Mouse (Mus musculus) cortical plate, adult 2 months (tissue): Measurements from ENCODE around the gene Ttc7.

Source experiments
- CTCF ChIP-seq: fragments of 200-500 bp; IDR thresholded peaks from 2 replicates; pipeline ENCODE4 v1.5.1; 2011; ENCODE audit warnings: mild to moderate bottlenecking, control low read depth, low read length; ENCODE audit not compliant: insufficient read depth; ENCODE audit errors: extremely low read depth
- POLR2A ChIP-seq: fragments of 200-500 bp; IDR thresholded peaks from 2 replicates; pipeline ENCODE4 v1.6.1; 2011; ENCODE audit warnings: mild to moderate bottlenecking, low read length, control low read depth; ENCODE audit not compliant: insufficient read depth; ENCODE audit errors: extremely low read depth

GRCm38 (mm10) chr17:87285731-87286465 is 3.2 kb downstream of the Ttc7 start:
- TF ChIP-seq CTCF (no peak), POLR2A (no peak)
